Mouse (Mus musculus) limb, embryonic 15.5 days (tissue): ENCODE measurements around the gene Borcs5. TPM values are rescaled to one million over a fixed set of nuclear protein-coding genes. Genes with fewer than 3 reads are reported as not detected.
"Not testable (repeated sequence)": the region's sequence is repeated elsewhere in the genome, so short reads cannot be mapped to it uniquely, and the experiment has no call there.

Source experiments
- ATAC-seq: fragments of 200-750 bp; cut with Nextera tagmentation; 2 replicates; pipeline ENCODE4 v1.8.0; 2017; ENCODE audit warnings: low read depth, moderate TSS enrichment; ENCODE audit not compliant: insufficient number of reproducible peaks, low FRiP score, low TSS enrichment
- H3K27ac ChIP-seq: fragments of 300-500 bp; sonication (generic); 2 replicates; pipeline ENCODE4 v1.5.1; 2015; ENCODE audit warnings: moderate library complexity, mild to moderate bottlenecking, inconsistent platforms
- H3K27me3 ChIP-seq: fragments of 300-500 bp; sonication (generic); 2 replicates; pipeline ENCODE4 v1.6.1; 2015; ENCODE audit warnings: inconsistent platforms
- H3K36me3 ChIP-seq: fragments of 300-500 bp; sonication (generic); 2 replicates; pipeline ENCODE4 v1.6.1; 2015; ENCODE audit warnings: inconsistent platforms
- H3K4me1 ChIP-seq: fragments of 300-500 bp; sonication (generic); 2 replicates; pipeline ENCODE4 v1.6.1; 2015; ENCODE audit warnings: inconsistent platforms
- H3K4me2 ChIP-seq: fragments of 300-500 bp; sonication (generic); 2 replicates; pipeline ENCODE4 v1.6.1; 2015; ENCODE audit warnings: mild to moderate bottlenecking, inconsistent platforms
- H3K4me3 ChIP-seq: fragments of 300-500 bp; sonication (generic); 2 replicates; pipeline ENCODE4 v1.5.1; 2015; ENCODE audit warnings: mild to moderate bottlenecking, inconsistent platforms
- H3K9ac ChIP-seq: fragments of 300-500 bp; sonication (generic); 2 replicates; pipeline ENCODE4 v1.6.1; 2015; ENCODE audit warnings: inconsistent platforms
- H3K9me3 ChIP-seq: fragments of 300-500 bp; sonication (generic); 2 replicates; pipeline ENCODE4 v1.6.1; 2016; ENCODE audit warnings: inconsistent platforms
- WGBS: fragments of 180-500 bp; shearing (Covaris S2); methylation state at CpG from one replicate; pipeline ENCODE4 v1.1.7; 2015; 5-methylcytosine and 5-hydroxymethylcytosine counted together
- polyA plus RNA-seq: library from polyadenylated mRNA; unstranded; fragments of >200 nt; fragmentation: Nextera tagmentation; extraction: Ambion mirVana; gene quantifications from 2 replicates; pipeline ENCODE4 v1.2.1, GENCODE M21; 2015

The Borcs5 gene
- polyA plus RNA-seq, 1 experiment from 2014 or later = 20.9 TPM

DNA sequence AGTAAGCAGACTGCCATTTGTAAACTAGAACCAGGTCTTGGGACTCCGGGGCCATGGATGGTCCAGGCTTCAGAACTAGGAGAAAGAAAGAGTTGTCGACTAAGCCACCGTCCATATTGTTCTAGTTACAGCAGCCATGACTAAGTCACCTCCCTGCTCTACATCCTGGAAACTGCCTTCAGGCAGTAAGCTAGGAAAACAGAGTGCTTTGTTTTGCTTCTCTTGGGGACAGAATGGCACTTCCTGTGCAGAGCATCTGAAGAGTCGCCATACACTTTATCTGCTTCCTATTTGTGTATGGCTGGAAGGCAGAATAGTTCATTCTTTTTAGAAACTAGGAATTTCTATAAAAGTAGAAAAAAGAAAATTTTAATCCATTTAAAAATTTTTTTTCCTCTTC, 17.2 kb downstream of the Borcs5 start:
- H3K36me3 ChIP-seq = no peaks in the 10 kb centered on the region
- H3K4me3 ChIP-seq = no peak overlapping the region
- no peaks in the 10 kb centered on the region for H3K9me3 ChIP-seq
- H3K4me2 ChIP-seq = no peak overlapping the region
- ATAC-seq = no peak
- H3K27ac ChIP-seq = peak overlapping the region; percentile 38; the same call in 1 of the 2 replicates
- WGBS = 49% methylated on average over 4 of the region's 4 CpGs
- 0 out of 2 replicates have a peak, but pooled peaks cover 2% of the 10 kb centered on the region for H3K4me1 ChIP-seq
- H3K9ac ChIP-seq = no peak overlapping the region
- H3K27me3 ChIP-seq = no peaks in the 10 kb centered on the region

DNA sequence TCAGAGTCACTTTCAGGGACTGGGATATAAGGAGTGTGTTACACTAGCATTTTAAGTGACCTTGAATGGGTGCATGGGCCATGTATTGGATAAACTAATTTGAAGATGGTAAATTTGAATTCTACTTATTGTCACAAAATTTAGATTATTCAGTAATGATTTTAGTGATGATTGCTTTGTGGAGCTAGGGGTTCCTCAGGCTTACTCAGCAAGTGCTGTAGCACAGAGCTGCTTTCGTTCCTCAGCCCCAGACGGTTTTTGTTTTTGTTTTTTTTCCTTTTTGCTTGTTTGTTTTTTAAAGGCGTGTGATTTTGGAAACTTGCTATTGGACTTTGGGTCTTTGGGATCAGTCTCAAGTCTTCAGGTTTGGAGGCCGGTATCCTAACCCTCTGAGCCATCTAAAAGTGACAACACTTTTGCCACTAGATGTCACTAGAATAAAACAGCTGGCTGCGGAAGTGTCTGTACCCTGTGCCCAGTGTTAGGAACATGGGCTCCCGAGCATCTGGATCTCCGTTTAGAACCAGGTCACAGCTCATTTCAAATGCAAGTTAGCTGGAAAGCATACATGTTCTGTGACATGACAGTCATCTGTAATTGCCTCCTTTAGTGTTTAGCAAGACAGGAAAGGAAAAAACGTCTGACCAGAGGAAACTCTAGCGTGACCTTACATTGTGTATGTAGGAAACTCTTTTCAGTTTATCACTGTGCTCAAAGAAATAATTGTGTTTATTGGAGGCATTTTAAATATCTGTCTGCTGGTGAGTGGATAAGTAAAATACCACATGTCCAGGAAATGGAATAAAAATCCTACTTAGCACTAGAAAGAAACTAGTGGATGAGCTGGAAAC, 20.0 kb downstream of the Borcs5 start:
- ATAC-seq = peak; percentile 69; the same call in 1 of the 2 replicates

DNA sequence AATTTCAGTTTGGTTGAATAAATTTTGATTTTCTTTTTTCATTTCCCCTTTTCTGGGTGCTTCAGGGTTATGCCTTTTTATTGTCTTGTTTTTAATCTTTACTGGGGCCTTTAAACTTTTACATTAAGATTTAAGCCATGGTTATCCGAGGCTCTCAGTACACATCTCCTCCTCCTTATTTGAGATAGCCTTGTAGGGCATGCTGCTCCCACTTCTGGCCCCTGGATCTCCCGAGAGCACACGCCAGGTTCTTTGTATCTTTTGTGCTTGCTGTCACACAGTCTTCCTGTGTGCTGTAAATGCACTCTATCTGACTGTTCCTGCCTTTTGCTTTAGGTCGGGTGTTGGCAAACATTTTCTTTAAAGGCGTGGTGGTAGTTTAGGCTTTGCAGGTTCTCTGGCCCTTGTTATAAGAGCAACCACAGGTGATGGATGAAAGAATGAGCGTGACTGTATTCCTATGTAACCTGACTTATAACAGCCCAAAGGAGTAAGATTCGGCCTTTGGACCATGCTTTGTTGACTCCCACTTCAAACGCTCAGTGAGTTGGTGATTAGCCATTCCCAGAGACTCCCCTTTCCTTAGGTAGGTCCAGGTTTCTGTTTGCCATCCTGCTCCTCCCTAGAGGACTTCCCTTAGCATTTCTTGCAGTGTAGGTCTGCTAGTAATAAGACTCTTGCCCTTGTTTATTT, 21.6 kb downstream of the Borcs5 start:
- Histone ChIP-seq H3K4me2 (no peak overlapping the region), H3K9me3 (no peaks in the 10 kb centered on the region), H3K27me3 (no peaks in the 10 kb centered on the region), H3K27ac (no peak overlapping the region), H3K4me1 (0 out of 2 replicates have a peak, but pooled peaks cover 2% of the 10 kb centered on the region), H3K36me3 (no peaks in the 10 kb centered on the region), H3K4me3 (no peak overlapping the region), H3K9ac (no peak overlapping the region)
- WGBS = 80% methylated on average over 8 of the region's 8 CpGs
- ATAC-seq = no peak

More for the DNA sequence above, 20.0 kb downstream of the Borcs5 start:
- Histone ChIP-seq H3K27me3 (no peaks in the 10 kb centered on the region), H3K9me3 (no peaks in the 10 kb centered on the region), H3K4me2 (0 out of 2 replicates have a peak overlapping the region, but pooled peaks have one; percentile 19), H3K4me3 (no peak overlapping the region), H3K4me1 (0 out of 2 replicates have a peak, but pooled peaks cover 2% of the 10 kb centered on the region), H3K27ac (no peak overlapping the region; the same call in 1 of the 2 replicates), H3K9ac (no peak overlapping the region), H3K36me3 (no peaks in the 10 kb centered on the region)
- WGBS = 17% methylated on average over 9 of the region's 9 CpGs

DNA sequence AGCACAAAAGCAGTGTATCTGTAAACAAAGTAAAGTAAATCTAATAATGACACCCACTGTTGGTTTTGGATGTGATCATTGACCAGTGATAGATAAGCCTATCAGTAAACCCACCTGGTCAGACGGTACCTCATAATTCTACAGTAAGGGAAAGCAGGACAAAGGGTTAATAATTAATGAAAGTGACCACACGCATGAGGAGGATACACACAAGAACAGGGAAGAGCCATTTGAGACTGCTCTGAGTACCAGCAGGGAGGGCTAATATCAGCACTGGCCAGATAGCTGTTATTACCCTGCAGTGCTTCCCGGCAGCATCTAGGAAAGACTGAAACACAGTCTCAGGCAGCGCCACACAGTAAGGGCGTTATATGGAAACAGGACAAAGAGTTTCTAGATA, 25.3 kb downstream of the Borcs5 start:
- Histone ChIP-seq H3K9me3 (no peaks in the 10 kb centered on the region), H3K9ac (no peak overlapping the region), H3K27ac (no peak overlapping the region), H3K4me2 (no peak overlapping the region), H3K36me3 (no peaks in the 10 kb centered on the region), H3K4me3 (no peak overlapping the region), H3K4me1 (peaks cover 4% of the 10 kb centered on the region; the same call in 1 of the 2 replicates), H3K27me3 (no peaks in the 10 kb centered on the region)
- WGBS = 77% methylated on average over 5 of the region's 5 CpGs
- ATAC-seq = no peak

DNA sequence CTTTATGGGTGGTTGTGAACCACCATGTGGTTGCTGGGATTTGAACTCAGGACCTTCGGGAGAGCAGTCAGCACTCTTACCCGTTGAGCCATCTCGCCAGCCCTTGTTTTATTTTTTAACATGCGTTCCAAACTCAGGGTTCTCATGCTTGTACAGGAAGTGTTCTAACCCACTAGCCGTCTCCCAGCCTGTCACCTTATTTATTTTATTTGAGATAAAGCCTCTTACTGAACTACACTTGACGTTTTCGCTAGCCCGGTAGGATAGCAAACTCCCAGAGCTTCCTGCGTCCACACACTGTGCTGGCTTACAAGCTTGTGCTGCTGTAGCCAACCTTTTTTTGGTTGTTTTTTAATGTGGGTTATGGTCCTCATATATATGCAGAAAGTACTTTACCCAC, 26.5 kb downstream of the Borcs5 start:
- WGBS = 81% methylated on average over 9 of the region's 9 CpGs
- H3K27ac ChIP-seq = no peak overlapping the region
- no peak overlapping the region for H3K4me3 ChIP-seq
- H3K9me3 ChIP-seq = no peaks in the 10 kb centered on the region
- no peaks in the 10 kb centered on the region for H3K36me3 ChIP-seq
- H3K4me1 ChIP-seq = peaks cover 5% of the 10 kb centered on the region; the same call in 1 of the 2 replicates
- no peaks in the 10 kb centered on the region for H3K27me3 ChIP-seq
- no peak overlapping the region for H3K4me2 ChIP-seq
- no peak for ATAC-seq
- H3K9ac ChIP-seq = no peak overlapping the region

DNA sequence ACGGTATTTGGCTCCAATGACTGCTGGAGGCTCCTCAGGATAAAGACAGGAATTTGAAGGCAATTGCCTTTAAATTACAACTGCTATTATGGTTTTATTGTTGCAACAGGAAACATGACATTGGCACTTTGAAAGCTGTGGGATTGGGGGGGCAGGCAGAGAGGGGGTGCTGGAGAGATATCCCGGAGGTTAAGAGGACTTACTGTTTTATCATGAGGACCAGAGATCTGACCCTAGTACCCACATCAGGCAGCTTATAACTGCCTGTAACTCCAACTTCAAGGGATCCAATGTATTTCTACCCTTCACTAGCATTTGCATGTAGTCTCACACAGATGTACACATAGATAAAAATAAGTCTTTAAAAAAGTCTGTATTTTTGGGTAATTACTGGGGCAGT, 29.2 kb downstream of the Borcs5 start:
- Histone ChIP-seq H3K36me3 (no peaks in the 10 kb centered on the region), H3K27ac (no peak overlapping the region), H3K4me2 (no peak overlapping the region), H3K4me3 (no peak overlapping the region), H3K9ac (no peak overlapping the region), H3K27me3 (no peaks in the 10 kb centered on the region), H3K9me3 (no peaks in the 10 kb centered on the region), H3K4me1 (peaks cover 5% of the 10 kb centered on the region; the same call in 1 of the 2 replicates)
- 63% methylated on average over 2 of the region's 2 CpGs for WGBS
- no peak for ATAC-seq

DNA sequence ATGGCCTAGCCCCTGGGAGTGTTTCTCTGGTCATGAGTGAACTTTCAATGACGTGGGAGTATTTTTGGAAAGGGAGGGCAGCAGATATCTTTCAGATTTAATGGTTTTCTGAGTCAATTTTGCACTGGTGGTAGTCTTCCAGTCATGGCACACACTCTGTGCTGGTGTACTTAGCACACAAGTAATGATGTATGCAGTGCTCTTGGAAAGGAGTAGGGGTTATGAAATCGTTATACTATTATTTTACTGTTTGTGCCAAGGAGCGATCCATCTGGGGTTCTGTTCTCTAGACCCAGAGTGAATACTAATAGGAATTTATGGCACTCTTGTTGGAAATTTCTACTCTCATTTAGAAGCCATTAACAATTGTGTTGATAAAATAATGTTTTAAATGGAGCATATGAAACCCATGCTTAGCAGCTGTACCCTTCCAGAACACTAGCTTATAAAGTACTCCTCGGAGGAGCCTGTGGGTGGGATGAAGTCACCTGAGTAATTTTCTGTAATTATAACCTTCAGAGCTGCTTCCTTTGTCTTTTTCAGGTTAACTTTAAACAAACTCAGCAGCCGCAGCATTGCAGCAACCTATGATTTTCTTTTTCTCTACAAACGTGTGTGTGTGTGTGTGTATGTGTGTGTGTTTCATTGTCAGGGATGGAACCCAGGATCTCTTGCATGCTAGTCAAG, 30.0 kb downstream of the Borcs5 start:
- WGBS = 57% methylated on average over 6 of the region's 6 CpGs
- Histone ChIP-seq H3K9me3 (no peaks in the 10 kb centered on the region), H3K27ac (no peak overlapping the region), H3K9ac (no peak overlapping the region), H3K4me3 (no peak overlapping the region), H3K4me2 (no peak overlapping the region), H3K4me1 (peaks cover 5% of the 10 kb centered on the region; the same call in 1 of the 2 replicates), H3K27me3 (no peaks in the 10 kb centered on the region), H3K36me3 (no peaks in the 10 kb centered on the region)
- 0 out of 2 replicates have a peak, but pooled peaks have one; percentile 35 for ATAC-seq

DNA sequence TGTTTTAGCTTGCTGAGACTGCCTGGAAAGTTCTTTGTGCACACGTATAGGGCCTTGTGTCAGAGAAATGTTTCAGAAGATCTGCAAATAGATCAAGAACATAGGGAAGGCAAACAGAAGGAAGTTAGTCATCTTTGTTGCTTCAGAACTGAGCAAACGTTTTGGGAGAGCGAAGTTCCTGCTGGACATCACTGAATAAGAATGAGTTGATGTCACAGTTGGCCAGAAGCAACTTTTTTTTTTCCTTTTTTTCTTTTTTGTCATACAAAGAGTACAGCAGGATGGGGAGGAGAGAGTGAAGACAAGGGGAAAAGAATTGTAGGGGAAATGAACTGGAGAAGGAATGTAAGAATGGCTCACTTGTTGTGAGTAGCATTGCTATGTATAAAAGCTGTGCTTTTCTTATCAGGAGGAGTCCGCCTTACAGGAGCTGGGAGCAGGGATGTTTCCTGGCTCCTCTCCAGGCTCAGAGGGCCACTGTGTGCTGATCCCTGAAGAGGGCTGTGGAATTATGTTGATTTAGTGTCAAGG, 31.6 kb downstream of the Borcs5 start:
- H3K9ac ChIP-seq = no peak overlapping the region
- H3K4me1 ChIP-seq = peaks cover 5% of the 10 kb centered on the region; the same call in 1 of the 2 replicates
- H3K4me2 ChIP-seq = no peak overlapping the region
- H3K27ac ChIP-seq = no peak overlapping the region
- WGBS = 68% methylated on average over 4 of the region's 4 CpGs
- no peaks in the 10 kb centered on the region for H3K36me3 ChIP-seq
- no peaks in the 10 kb centered on the region for H3K9me3 ChIP-seq
- no peak overlapping the region for H3K4me3 ChIP-seq
- H3K27me3 ChIP-seq = no peaks in the 10 kb centered on the region
- no peak for ATAC-seq

DNA sequence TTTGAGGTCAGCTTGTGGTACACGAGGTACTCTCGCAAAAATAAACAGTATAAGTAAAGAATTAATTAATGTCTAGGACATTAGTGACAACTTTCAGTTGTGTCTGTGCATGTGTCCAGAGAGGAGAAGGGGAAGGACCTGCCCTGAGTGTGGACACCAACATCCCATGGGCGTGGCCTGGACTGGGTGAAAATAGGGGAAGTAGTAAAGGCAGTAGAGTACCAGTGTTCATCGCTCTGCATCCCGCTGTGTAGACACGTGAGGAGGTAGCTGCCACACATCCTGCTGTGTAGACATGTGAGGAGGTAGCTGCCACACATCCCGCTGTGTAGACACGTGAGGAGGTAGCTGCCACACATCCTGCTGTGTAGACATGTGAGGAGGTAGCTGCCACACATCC, 34.4 kb downstream of the Borcs5 start:
- H3K27me3 ChIP-seq, H3K36me3 ChIP-seq, H3K9me3 ChIP-seq, H3K4me2 ChIP-seq, H3K4me3 ChIP-seq, ATAC-seq, H3K27ac ChIP-seq, H3K4me1 ChIP-seq, H3K9ac ChIP-seq: not testable (repeated sequence)
- 71% methylated on average over 8 of the region's 8 CpGs for WGBS

DNA sequence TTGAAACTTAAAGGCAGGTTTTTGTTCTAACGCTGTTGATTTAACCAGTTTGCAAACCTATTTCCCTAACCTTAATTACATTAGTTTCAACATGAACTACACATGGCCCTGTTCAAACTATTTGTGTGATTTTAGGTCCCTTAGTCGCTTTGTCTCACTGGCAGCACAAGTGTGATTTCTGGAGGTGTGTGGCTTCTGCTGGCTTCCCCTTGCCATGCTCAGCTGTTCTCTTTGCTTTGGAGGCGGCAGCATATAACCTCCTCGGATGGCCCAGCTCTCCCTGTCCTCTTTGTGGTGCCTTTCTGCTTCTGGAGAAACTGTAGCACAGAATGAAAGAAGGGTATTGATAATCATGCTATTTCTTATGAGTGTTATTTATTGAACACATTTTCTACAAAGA, 38.2 kb downstream of the Borcs5 start:
- Histone ChIP-seq H3K9ac (no peak overlapping the region), H3K27me3 (no peaks in the 10 kb centered on the region), H3K27ac (no peak overlapping the region), H3K4me1 (no peaks in the 10 kb centered on the region), H3K4me2 (no peak overlapping the region), H3K9me3 (no peaks in the 10 kb centered on the region), H3K36me3 (no peaks in the 10 kb centered on the region), H3K4me3 (no peak overlapping the region)
- WGBS = 78% methylated on average over 4 of the region's 4 CpGs
- no peak for ATAC-seq

DNA sequence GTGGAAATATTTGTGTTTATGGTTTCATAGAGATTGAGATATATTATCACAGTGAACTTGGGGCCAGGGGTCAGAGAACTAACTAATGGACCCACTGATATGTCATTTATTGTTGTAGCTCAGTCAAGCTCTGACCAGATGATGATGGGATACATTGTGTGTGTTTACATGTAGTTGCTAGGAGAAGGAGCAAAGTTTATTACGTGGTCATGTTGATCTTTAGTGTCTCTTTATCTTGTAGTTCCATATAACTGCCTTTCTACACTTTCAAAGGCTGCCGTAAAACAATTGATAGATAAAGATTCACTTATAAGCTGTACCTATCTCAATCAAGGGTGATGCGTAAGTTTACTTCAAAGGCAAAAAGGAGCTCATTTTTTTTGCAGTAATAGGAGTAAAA, 38.7 kb downstream of the Borcs5 start:
- Histone ChIP-seq H3K36me3 (no peaks in the 10 kb centered on the region), H3K9me3 (no peaks in the 10 kb centered on the region), H3K4me1 (no peaks in the 10 kb centered on the region), H3K27me3 (no peaks in the 10 kb centered on the region), H3K4me2 (no peak overlapping the region), H3K27ac (no peak overlapping the region), H3K9ac (no peak overlapping the region), H3K4me3 (no peak overlapping the region)
- 72% methylated on average over 3 of the region's 3 CpGs for WGBS
- no peak for ATAC-seq
